Mouse (Mus musculus): Measurements from ENCODE around the gene Zfp598. TPM values are rescaled to one million over a fixed set of nuclear protein-coding genes. Genes with fewer than 3 reads are reported as not detected.
A peak's percentile ranks its signal among the peaks of the same experiment; 100 is the strongest.

Gene Zfp598
- polyA plus RNA-seq, 2 experiments, result 29.9 to 91.4 TPM

GRCm38 (mm10) chr17:24632813-24633449, 36.6 kb upstream of the Zfp598 start:
- Histone ChIP-seq H3K36me3 (ENCODE audit: control insufficient read depth, insufficient read depth, low read length) (peaks cover 33% of the 10 kb centered on the region), H3K4me3 (replicated peaks; ENCODE audit: low read length) (peak overlapping the region; percentile 62), H3K9me3 (ENCODE audit: control insufficient read depth, low read length) (no peaks in the 10 kb centered on the region), H3K9ac (ENCODE audit: low read depth, low read length, severe bottlenecking) (peak overlapping the region; percentile 69), H3K4me1 (ENCODE audit: control insufficient read depth, insufficient read depth, low read length) (peaks cover 16% of the 10 kb centered on the region), H3K27ac (replicated peaks; ENCODE audit: low read depth, low read length) (peak overlapping the region; percentile 90), H3K27me3 (ENCODE audit: control insufficient read depth, insufficient read depth, low read length) (no peaks in the 10 kb centered on the region), H3K4me2 (replicated peaks; ENCODE audit: low read depth, low read length, severe bottlenecking) (peak overlapping the region; percentile 82)
- TF ChIP-seq POLR2A (IDR thresholded peaks at IDR 0.05; ENCODE audit: borderline replicate concordance, extremely low read depth, insufficient read depth, insufficient read length), result peak; percentile 39; the same call in 1 of the 2 replicates
- ATAC-seq (ENCODE audit: low FRiP score, low read depth) (peak; percentile 50), DNase-seq (ENCODE audit: low spot score) (peak; percentile 58)
- WGBS, result 12% methylated on average over 22 of the region's 22 CpGs

GRCm38 (mm10) chr17:24633831-24634230, 35.7 kb upstream of the Zfp598 start:
- no peak for ATAC-seq (ENCODE audit: low FRiP score, low read depth)
- WGBS, result 92% methylated on average over 11 of the region's 11 CpGs
- no peak for TF ChIP-seq POLR2A (IDR thresholded peaks at IDR 0.05; ENCODE audit: borderline replicate concordance, extremely low read depth, insufficient read depth, insufficient read length)

GRCm38 (mm10) chr17:24635024-24635423, 34.5 kb upstream of the Zfp598 start:
- peaks cover 35% of the 10 kb centered on the region for H3K4me1 ChIP-seq (ENCODE audit: control insufficient read depth, insufficient read depth, low read length)
- no peak for ATAC-seq (ENCODE audit: low FRiP score, low read depth)
- H3K9ac ChIP-seq (ENCODE audit: low read depth, low read length, severe bottlenecking), result no peak overlapping the region
- H3K27ac ChIP-seq (replicated peaks; ENCODE audit: low read depth, low read length), result no peak overlapping the region
- H3K4me3 ChIP-seq (replicated peaks; ENCODE audit: low read length), result no peak overlapping the region
- no peak overlapping the region for H3K4me2 ChIP-seq (replicated peaks; ENCODE audit: low read depth, low read length, severe bottlenecking)
- H3K27me3 ChIP-seq (ENCODE audit: control insufficient read depth, insufficient read depth, low read length), result no peaks in the 10 kb centered on the region
- H3K9me3 ChIP-seq (ENCODE audit: control insufficient read depth, low read length), result no peaks in the 10 kb centered on the region
- peaks cover 23% of the 10 kb centered on the region for H3K36me3 ChIP-seq (ENCODE audit: control insufficient read depth, insufficient read depth, low read length)
- 82% methylated on average over 4 of the region's 4 CpGs for WGBS
- no peak for TF ChIP-seq POLR2A (IDR thresholded peaks at IDR 0.05; ENCODE audit: borderline replicate concordance, extremely low read depth, insufficient read depth, insufficient read length)
- no peak for DNase-seq (ENCODE audit: low spot score)

More at GRCm38 (mm10) chr17:24633831-24634230, 35.7 kb upstream of the Zfp598 start:
- Histone ChIP-seq H3K4me3 (replicated peaks; ENCODE audit: low read length) (no peak overlapping the region), H3K27ac (replicated peaks; ENCODE audit: low read depth, low read length) (peak overlapping the region; percentile 90; the same call in 1 of the 2 replicates), H3K4me1 (ENCODE audit: control insufficient read depth, insufficient read depth, low read length) (peaks cover 23% of the 10 kb centered on the region), H3K9me3 (ENCODE audit: control insufficient read depth, low read length) (no peaks in the 10 kb centered on the region), H3K36me3 (ENCODE audit: control insufficient read depth, insufficient read depth, low read length) (peaks cover 32% of the 10 kb centered on the region), H3K27me3 (ENCODE audit: control insufficient read depth, insufficient read depth, low read length) (no peaks in the 10 kb centered on the region), H3K4me2 (replicated peaks; ENCODE audit: low read depth, low read length, severe bottlenecking) (no peak overlapping the region), H3K9ac (ENCODE audit: low read depth, low read length, severe bottlenecking) (no peak overlapping the region)
- DNase-seq (ENCODE audit: low spot score), result no peak

- WGBS, result 94% methylated on average over 5 of the region's 5 CpGs
- H3K4me1 ChIP-seq (ENCODE audit: control insufficient read depth, insufficient read depth, low read length), result peaks cover 39% of the 10 kb centered on the region
These were observed 33.8 kb upstream of the Zfp598 start for GRCm38 (mm10) chr17:24635694-24636093.

DNA sequence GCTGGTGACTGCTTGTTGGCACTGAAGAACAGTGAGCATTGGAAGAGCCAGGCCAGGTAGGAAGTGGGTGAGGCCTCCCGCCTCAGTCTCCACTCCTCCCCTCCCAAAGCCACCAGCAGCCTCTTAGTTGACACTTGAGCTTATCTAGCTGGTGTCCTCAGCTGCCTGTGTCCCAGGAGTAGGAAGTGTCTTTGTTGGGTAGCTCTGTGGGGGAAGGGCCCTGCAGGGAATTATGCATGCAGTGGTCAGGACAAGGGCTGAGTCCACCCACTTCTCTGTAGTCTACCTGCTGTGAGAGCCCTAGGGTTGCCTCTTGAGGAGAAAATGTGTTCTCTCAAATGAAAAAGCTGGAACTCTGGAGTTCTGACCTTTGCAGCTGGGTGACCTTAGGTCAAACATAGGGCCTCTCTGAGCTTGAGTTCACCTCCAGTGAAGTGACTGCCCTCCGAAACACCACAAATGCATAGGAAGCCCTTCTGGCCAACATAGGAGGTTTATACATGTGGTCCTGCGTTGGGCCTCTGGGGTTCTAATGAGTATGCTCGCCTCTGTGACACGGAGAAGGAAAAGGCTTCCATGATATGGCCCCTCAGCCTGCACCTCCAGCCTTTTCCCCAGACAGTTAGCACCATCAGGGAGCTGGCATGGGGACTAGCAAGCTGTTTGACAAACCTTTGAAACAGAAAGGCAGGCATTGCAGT, 32.6 kb upstream of the Zfp598 start:
- Histone ChIP-seq H3K27me3 (ENCODE audit: control insufficient read depth, insufficient read depth, low read length) (no peaks in the 10 kb centered on the region), H3K4me3 (replicated peaks; ENCODE audit: low read length) (no peak overlapping the region), H3K4me1 (ENCODE audit: control insufficient read depth, insufficient read depth, low read length) (peaks cover 35% of the 10 kb centered on the region), H3K36me3 (ENCODE audit: control insufficient read depth, insufficient read depth, low read length) (peaks cover 25% of the 10 kb centered on the region), H3K4me2 (replicated peaks; ENCODE audit: low read depth, low read length, severe bottlenecking) (no peak overlapping the region), H3K9ac (ENCODE audit: low read depth, low read length, severe bottlenecking) (no peak overlapping the region), H3K27ac (replicated peaks; ENCODE audit: low read depth, low read length) (no peak overlapping the region), H3K9me3 (ENCODE audit: control insufficient read depth, low read length) (no peaks in the 10 kb centered on the region)
- no peak for TF ChIP-seq POLR2A (IDR thresholded peaks at IDR 0.05; ENCODE audit: borderline replicate concordance, extremely low read depth, insufficient read depth, insufficient read length)
- ATAC-seq (ENCODE audit: low FRiP score, low read depth) (no peak), DNase-seq (ENCODE audit: low spot score) (no peak)
- 69% methylated on average over 5 of the region's 5 CpGs for WGBS

More at GRCm38 (mm10) chr17:24635694-24636093, 33.8 kb upstream of the Zfp598 start:
- H3K27ac ChIP-seq (replicated peaks; ENCODE audit: low read depth, low read length), result no peak overlapping the region
- H3K9me3 ChIP-seq (ENCODE audit: control insufficient read depth, low read length), result no peaks in the 10 kb centered on the region
- no peaks in the 10 kb centered on the region for H3K27me3 ChIP-seq (ENCODE audit: control insufficient read depth, insufficient read depth, low read length)
- TF ChIP-seq POLR2A (IDR thresholded peaks at IDR 0.05; ENCODE audit: borderline replicate concordance, extremely low read depth, insufficient read depth, insufficient read length), result no peak
- H3K9ac ChIP-seq (ENCODE audit: low read depth, low read length, severe bottlenecking), result no peak overlapping the region
- ATAC-seq (ENCODE audit: low FRiP score, low read depth) (no peak), DNase-seq (ENCODE audit: low spot score) (no peak)
- H3K4me2 ChIP-seq (replicated peaks; ENCODE audit: low read depth, low read length, severe bottlenecking), result no peak overlapping the region
- H3K4me3 ChIP-seq (replicated peaks; ENCODE audit: low read length), result no peak overlapping the region
- H3K36me3 ChIP-seq (ENCODE audit: control insufficient read depth, insufficient read depth, low read length), result peaks cover 23% of the 10 kb centered on the region
